Mouse (Mus musculus) ES-E14 (cell line): Measurements from ENCODE around the gene Cenpi. TPM values are rescaled to one million over a fixed set of nuclear protein-coding genes. Genes with fewer than 3 reads are reported as not detected.

ENCODE experiments used
- DNase-seq: peaks from one replicate; pipeline ENCODE4 v3.0.0-alpha.2; 2013; ENCODE audit warnings: low read depth, low spot score
- H3K27ac ChIP-seq: 2 replicates; pipeline ENCODE4 v1.5.1; 2012; ENCODE audit warnings: low read depth, mild to moderate bottlenecking, low read length, moderate library complexity, mixed read lengths; ENCODE audit not compliant: poor library complexity, insufficient read depth, severe bottlenecking
- H3K36me3 ChIP-seq: 2 replicates; pipeline ENCODE4 v1.6.1; 2012; ENCODE audit warnings: mild to moderate bottlenecking, low read length, moderate library complexity, mixed read lengths; ENCODE audit not compliant: control insufficient read depth, poor library complexity, insufficient read depth, severe bottlenecking
- H3K4me1 ChIP-seq, 2 experiments: fragments of 150-350 bp in 1 of 2; sonication (generic) in 1 of 2; 2 replicates each; pipeline ENCODE4 v1.6.1; 2012; ENCODE audit warnings: low read length in 2 of 2, mild to moderate bottlenecking in 1 of 2, mixed read lengths in 1 of 2; ENCODE audit not compliant: control insufficient read depth in 2 of 2, insufficient read depth in 2 of 2, poor library complexity in 1 of 2
- H3K4me3 ChIP-seq, 2 experiments: fragments of 150-350 bp in 1 of 2; sonication (generic) in 1 of 2; 2 replicates each; pipeline ENCODE4 v1.5.1; 2012; ENCODE audit warnings: low read length in 2 of 2, low read depth in 1 of 2, mild to moderate bottlenecking in 1 of 2, mixed read lengths in 1 of 2; ENCODE audit not compliant: insufficient read depth in 1 of 2, poor library complexity in 1 of 2, severe bottlenecking in 1 of 2
- H3K9ac ChIP-seq: 2 replicates; pipeline ENCODE4 v1.6.1; 2012; ENCODE audit warnings: low read depth, mild to moderate bottlenecking, low read length, mixed read lengths; ENCODE audit not compliant: poor library complexity, insufficient read depth, severe bottlenecking
- H3K9me3 ChIP-seq: fragments of 150-350 bp; sonication (generic); 2 replicates; pipeline ENCODE4 v1.6.1; 2012; ENCODE audit warnings: low read depth, mild to moderate bottlenecking, low read length; ENCODE audit not compliant: control insufficient read depth, insufficient read depth
- CHD2 ChIP-seq: IDR thresholded peaks from 2 replicates; pipeline ENCODE4 v1.6.1; 2014; ENCODE audit warnings: mild to moderate bottlenecking, low read depth, low read length, inconsistent platforms
- HCFC1 ChIP-seq: IDR thresholded peaks from 2 replicates; pipeline ENCODE4 v1.6.1; 2012; ENCODE audit warnings: low read length, inconsistent platforms, borderline replicate concordance; ENCODE audit not compliant: insufficient read depth
- MAFK ChIP-seq: IDR thresholded peaks from 2 replicates; pipeline ENCODE4 v1.6.1; 2014; ENCODE audit warnings: mild to moderate bottlenecking, low read depth, low read length, inconsistent platforms; ENCODE audit not compliant: insufficient read depth
- ZC3H11A ChIP-seq: IDR thresholded peaks from 2 replicates; pipeline ENCODE4 v1.6.1; 2012; ENCODE audit warnings: low read depth, mild to moderate bottlenecking, inconsistent platforms, low read length, borderline replicate concordance
- ZNF384 ChIP-seq: IDR thresholded peaks from 2 replicates; pipeline ENCODE4 v1.6.1; 2012; ENCODE audit warnings: low read depth, low read length, inconsistent platforms
- in situ Hi-C, 2 experiments: fragments of 600-800 bp; cut with MboI; formaldehyde crosslinking; loops; one replicate each; pipeline ENCODE4 v1.15.1; 2025; ENCODE audit warnings: low sequenced_read_pairs in 2 of 2, inconsistent platforms in 1 of 2; ENCODE audit not compliant: unreplicated experiment in 2 of 2
- total RNA-seq: library from RNA; depleted of rRNA; stranded (reverse); fragments of 300-350 nt; gene quantifications from 2 replicates; pipeline ENCODE4 v1.2.3, GENCODE M21; 2012

The Cenpi gene
- total RNA-seq, 1 experiment, result 18.8 TPM

DNA sequence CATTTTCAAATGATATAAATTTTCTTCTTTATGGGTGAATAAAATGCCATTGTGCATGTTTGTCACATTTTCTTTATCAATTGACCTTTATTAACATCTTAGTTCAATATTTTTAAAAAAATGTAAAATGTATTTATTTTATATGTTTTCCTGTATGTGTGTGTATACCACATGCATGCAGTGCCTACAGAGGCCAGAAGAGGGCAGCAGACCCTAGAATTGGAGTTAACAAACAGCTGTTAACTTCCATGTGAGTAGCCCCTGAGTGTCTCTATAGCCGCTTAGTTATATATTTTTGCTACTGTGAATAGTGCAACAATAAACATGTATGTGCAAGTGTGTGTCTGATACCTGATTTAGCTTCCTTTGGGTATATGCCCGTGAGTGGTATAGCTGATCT, 25.4 kb downstream of the Cenpi start:
- no peaks in the 10 kb centered on the region for H3K9me3 ChIP-seq
- in situ Hi-C loops, result no loop called here
- H3K9ac ChIP-seq, result no peak overlapping the region
- no peak overlapping the region for H3K27ac ChIP-seq
- H3K4me3 ChIP-seq, result no peak overlapping the region
- no peak for TF ChIP-seq HCFC1
- no peak for TF ChIP-seq ZNF384
- no peak for TF ChIP-seq CHD2
- TF ChIP-seq ZC3H11A, result no peak
- TF ChIP-seq MAFK, result no peak
- H3K36me3 ChIP-seq, result no peaks in the 10 kb centered on the region; the same call in 1 of the 2 replicates
- peak; percentile 16 for DNase-seq
- no peaks in the 10 kb centered on the region for H3K4me1 ChIP-seq

GRCm38 (mm10) chrX:134342735-134343134, 34.9 kb downstream of the Cenpi start:
- TF ChIP-seq HCFC1 (no peak), CHD2 (no peak), ZC3H11A (no peak), MAFK (no peak), ZNF384 (no peak)
- no peak overlapping the region for H3K27ac ChIP-seq
- DNase-seq, result no peak
- H3K4me1 ChIP-seq, result no peaks in the 10 kb centered on the region
- H3K36me3 ChIP-seq, result peaks cover 9% of the 10 kb centered on the region
- H3K9ac ChIP-seq, result no peak overlapping the region
- in situ Hi-C loops, result no loop called here
- H3K9me3 ChIP-seq, result no peaks in the 10 kb centered on the region
- H3K4me3 ChIP-seq, result no peak overlapping the region

- no peaks in the 10 kb centered on the region; the same call in 1 of the 2 replicates for H3K36me3 ChIP-seq
- no peak for DNase-seq
- H3K9ac ChIP-seq, result no peak overlapping the region
- in situ Hi-C loops, result no loop called here
- no peaks in the 10 kb centered on the region for H3K4me1 ChIP-seq
- H3K9me3 ChIP-seq, result no peaks in the 10 kb centered on the region
- TF ChIP-seq HCFC1, result no peak
- TF ChIP-seq ZNF384, result no peak
- no peak overlapping the region for H3K4me3 ChIP-seq
- no peak overlapping the region for H3K27ac ChIP-seq
Measured at GRCm38 (mm10) chrX:134350205-134350604, 42.3 kb downstream of the Cenpi start.

GRCm38 (mm10) chrX:134353848-134354247, 46.0 kb downstream of the Cenpi start:
- no peak overlapping the region for H3K4me3 ChIP-seq
- no peaks in the 10 kb centered on the region; the same call in 1 of the 2 replicates for H3K36me3 ChIP-seq
- no peak for DNase-seq
- H3K9me3 ChIP-seq, result no peaks in the 10 kb centered on the region
- no peak overlapping the region for H3K9ac ChIP-seq
- no peak overlapping the region for H3K27ac ChIP-seq
- TF ChIP-seq ZNF384, result no peak
- TF ChIP-seq CHD2, result no peak
- TF ChIP-seq ZC3H11A, result no peak
- no peak for TF ChIP-seq MAFK
- no peak for TF ChIP-seq HCFC1
- no peaks in the 10 kb centered on the region for H3K4me1 ChIP-seq
- in situ Hi-C loops, result no loop called here

DNA sequence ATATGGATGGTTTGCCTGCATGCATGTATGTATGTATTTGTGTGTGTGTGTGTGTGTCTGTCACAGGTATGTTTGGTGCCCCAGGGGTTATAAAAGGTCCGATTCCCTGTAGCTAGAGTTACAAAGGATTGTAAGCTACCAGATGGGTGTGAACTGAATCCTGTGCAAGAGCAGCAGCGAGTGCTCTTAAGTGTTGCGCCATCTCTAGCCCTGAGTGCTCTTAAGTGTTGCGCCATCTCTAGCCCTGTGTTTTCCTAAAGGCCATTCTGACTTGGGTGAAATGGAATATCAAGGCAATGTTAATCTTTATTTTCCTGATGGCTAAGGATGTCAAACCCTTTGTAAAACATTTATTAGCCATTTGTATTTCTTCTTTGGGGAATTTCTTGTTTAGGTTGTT, 51.5 kb downstream of the Cenpi start:
- no peak overlapping the region for H3K9ac ChIP-seq
- H3K9me3 ChIP-seq, result no peaks in the 10 kb centered on the region
- no peak for DNase-seq
- H3K4me1 ChIP-seq, result no peaks in the 10 kb centered on the region
- H3K27ac ChIP-seq, result no peak overlapping the region
- no peaks in the 10 kb centered on the region; the same call in 1 of the 2 replicates for H3K36me3 ChIP-seq
- in situ Hi-C loops, result no loop called here
- H3K4me3 ChIP-seq, result no peak overlapping the region
- no peak for TF ChIP-seq CHD2
- TF ChIP-seq ZNF384, result no peak
- TF ChIP-seq MAFK, result no peak
- TF ChIP-seq ZC3H11A, result no peak
- TF ChIP-seq HCFC1, result no peak
